Mouse (Mus musculus) liver, embryonic 14.5 days (tissue): ENCODE measurements at regions not wholly inside any gene's neighbourhood (a gene's known extent, or its start where the extent isn't known, plus 50 kb on each side); places are given as distances from the start of the nearest gene placed in this dataset.

Source experiments
- CTCF ChIP-seq: IDR thresholded peaks from 2 replicates; pipeline ENCODE4 v1.5.1; 2016; ENCODE audit warnings: antibody characterized with exemption, low read depth, control low read depth
- EP300 ChIP-seq: IDR thresholded peaks from 2 replicates; pipeline ENCODE4 v1.6.1; 2016; ENCODE audit warnings: antibody characterized with exemption, low read depth

- no peak for TF ChIP-seq CTCF
- no peak for TF ChIP-seq EP300
These were observed 56.3 kb upstream of the Arhgap5 start for GRCm38 (mm10) chr12:52447482-52447881.
